Mouse (Mus musculus) E14TG2a.4 (cell line): ENCODE measurements at regions not wholly inside any gene's neighbourhood (a gene's known extent, or its start where the extent isn't known, plus 50 kb on each side); places are given as distances from the start of the nearest gene placed in this dataset.

Source experiments
- CTCF ChIP-seq: conservative IDR thresholded peaks from 2 replicates; pipeline ENCODE4 v1.5.1; 2014; ENCODE audit warnings: low read length
- NANOG ChIP-seq: IDR thresholded peaks from 2 replicates; pipeline ENCODE4 v1.6.1; 2014; ENCODE audit warnings: borderline replicate concordance, low read length, mixed read lengths
- POU5F1 ChIP-seq: IDR thresholded peaks from 2 replicates; pipeline ENCODE4 v1.6.1; 2014; ENCODE audit warnings: low read length, borderline replicate concordance

GRCm38 (mm10) chr15:60136671-60137070 is 120.3 kb upstream of the 4933412E24Rik start:
- no peak for TF ChIP-seq CTCF
- no peak for TF ChIP-seq NANOG
- TF ChIP-seq POU5F1: no peak
